Mouse (Mus musculus) midbrain, embryonic 12.5 days (tissue): ENCODE data around the gene Thada. TPM values are rescaled to one million over a fixed set of nuclear protein-coding genes. Genes with fewer than 3 reads are reported as not detected.

Source experiments
- ATAC-seq: fragments of 200-750 bp; cut with Nextera tagmentation; 2 replicates; pipeline ENCODE4 v1.8.0; 2017; ENCODE audit warnings: low read depth, moderate TSS enrichment, moderate library complexity; ENCODE audit not compliant: low FRiP score
- H3K27ac ChIP-seq: fragments of 300-500 bp; sonication (generic); replicated peaks from 2 replicates; pipeline ENCODE4 v1.5.1; 2016; ENCODE audit warnings: mild to moderate bottlenecking
- H3K27me3 ChIP-seq: fragments of 300-500 bp; sonication (generic); 2 replicates; pipeline ENCODE4 v1.6.1; 2016; ENCODE audit warnings: mild to moderate bottlenecking
- H3K36me3 ChIP-seq: fragments of 300-500 bp; sonication (generic); 2 replicates; pipeline ENCODE4 v1.6.1; 2016
- H3K4me1 ChIP-seq: fragments of 300-500 bp; sonication (generic); 2 replicates; pipeline ENCODE4 v1.6.1; 2016
- H3K4me2 ChIP-seq: fragments of 300-500 bp; sonication (generic); replicated peaks from 2 replicates; pipeline ENCODE4 v1.6.1; 2016; ENCODE audit warnings: mild to moderate bottlenecking, moderate library complexity
- H3K4me3 ChIP-seq: fragments of 300-500 bp; sonication (generic); 2 replicates; pipeline ENCODE4 v1.5.1; 2016; ENCODE audit warnings: mild to moderate bottlenecking
- H3K9ac ChIP-seq: fragments of 300-500 bp; sonication (generic); replicated peaks from 2 replicates; pipeline ENCODE4 v1.6.1; 2016; ENCODE audit warnings: mild to moderate bottlenecking, moderate library complexity
- H3K9me3 ChIP-seq: fragments of 300-500 bp; sonication (generic); 2 replicates; pipeline ENCODE4 v1.6.1; 2016; ENCODE audit warnings: mild to moderate bottlenecking
- WGBS: fragments of 180-500 bp; shearing (Covaris S2); methylation state at CpG from one replicate; pipeline ENCODE4 v1.1.7; 2016; 5-methylcytosine and 5-hydroxymethylcytosine counted together
- polyA plus RNA-seq: library from polyadenylated mRNA; unstranded; fragments of >200 nt; fragmentation: Nextera tagmentation; extraction: Ambion mirVana; gene quantifications from 2 replicates; pipeline ENCODE4 v1.2.1, GENCODE M21; 2016

Gene Thada
- polyA plus RNA-seq, 1 experiment from 2014 or later: 11.8 TPM

DNA sequence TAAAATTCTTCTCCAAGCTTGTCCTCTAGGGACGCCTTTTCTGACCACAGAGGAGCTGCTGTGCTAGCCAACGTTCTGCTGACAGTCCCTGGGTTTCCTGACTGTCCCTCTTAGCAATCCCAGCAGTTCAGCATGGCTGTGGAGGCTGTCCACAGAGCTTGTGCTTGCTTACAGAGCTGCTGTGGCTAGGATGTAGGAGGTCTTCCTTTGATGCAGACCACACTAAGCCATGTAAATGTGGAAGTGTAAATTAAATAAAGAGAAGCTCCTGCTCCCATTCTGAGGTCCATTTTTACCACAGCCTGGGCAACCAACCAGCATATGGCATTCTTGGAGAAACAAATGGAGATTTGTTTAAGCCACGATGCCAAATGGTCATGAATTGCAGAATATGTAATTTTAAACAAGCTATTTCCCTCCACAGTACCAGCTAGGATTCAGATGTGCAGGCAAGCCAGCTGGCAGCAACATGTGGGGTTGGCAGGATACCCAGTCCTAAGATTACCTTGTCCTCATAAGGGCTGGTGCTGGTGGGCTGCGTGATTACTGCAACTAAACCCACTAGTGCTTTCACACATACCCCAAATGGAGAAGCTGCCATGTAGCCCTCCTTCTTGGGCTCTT is 207.3 kb downstream of the Thada start:
- H3K9me3 ChIP-seq: no peaks in the 10 kb centered on the region
- no peak overlapping the region for H3K27ac ChIP-seq
- H3K9ac ChIP-seq: no peak overlapping the region
- peaks cover 5% of the 10 kb centered on the region; the same call in 1 of the 2 replicates for H3K4me1 ChIP-seq
- 73% methylated on average over 4 of the region's 4 CpGs for WGBS
- H3K27me3 ChIP-seq: no peaks in the 10 kb centered on the region
- H3K36me3 ChIP-seq: 0 out of 2 replicates have a peak, but pooled peaks cover 3% of the 10 kb centered on the region
- H3K4me3 ChIP-seq: no peak overlapping the region
- H3K4me2 ChIP-seq: no peak overlapping the region
- no peak for ATAC-seq

DNA sequence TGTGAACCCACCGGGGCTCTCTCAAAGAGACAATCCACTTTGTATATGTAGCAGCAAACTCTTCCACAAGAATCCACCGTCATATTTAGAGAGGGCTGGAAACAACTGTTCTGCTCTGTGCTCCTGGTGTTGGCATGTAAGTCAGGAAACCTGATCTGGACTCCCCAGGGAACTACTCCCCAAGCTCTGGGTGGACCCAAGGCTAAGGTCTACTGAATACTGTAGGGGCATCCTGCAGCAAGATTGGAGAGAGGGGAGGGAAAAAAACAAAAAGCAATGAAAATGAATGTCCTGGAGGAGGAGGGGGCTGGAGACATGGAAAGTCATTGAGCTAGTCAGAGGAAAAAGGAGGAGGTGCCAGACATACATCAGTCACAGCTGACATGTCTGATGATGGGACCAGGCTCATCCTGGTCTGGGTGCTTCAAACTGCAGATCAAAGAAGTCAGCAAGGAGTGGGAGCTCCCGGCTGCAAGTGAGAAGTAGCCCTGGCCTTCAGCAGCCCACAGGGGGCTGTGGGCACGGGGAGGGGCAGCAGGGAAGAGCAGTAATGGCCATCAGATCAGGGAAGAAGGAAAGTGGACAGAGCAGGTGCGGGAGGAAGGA is 208.0 kb downstream of the Thada start:
- H3K27me3 ChIP-seq: no peaks in the 10 kb centered on the region
- no peak overlapping the region for H3K4me2 ChIP-seq
- no peaks in the 10 kb centered on the region for H3K36me3 ChIP-seq
- no peaks in the 10 kb centered on the region for H3K9me3 ChIP-seq
- no peak overlapping the region for H3K9ac ChIP-seq
- no peak overlapping the region for H3K4me3 ChIP-seq
- no peak overlapping the region for H3K27ac ChIP-seq
- 85% methylated on average over 5 of the region's 5 CpGs for WGBS
- ATAC-seq: no peak
- H3K4me1 ChIP-seq: peaks cover 5% of the 10 kb centered on the region; the same call in 1 of the 2 replicates

DNA sequence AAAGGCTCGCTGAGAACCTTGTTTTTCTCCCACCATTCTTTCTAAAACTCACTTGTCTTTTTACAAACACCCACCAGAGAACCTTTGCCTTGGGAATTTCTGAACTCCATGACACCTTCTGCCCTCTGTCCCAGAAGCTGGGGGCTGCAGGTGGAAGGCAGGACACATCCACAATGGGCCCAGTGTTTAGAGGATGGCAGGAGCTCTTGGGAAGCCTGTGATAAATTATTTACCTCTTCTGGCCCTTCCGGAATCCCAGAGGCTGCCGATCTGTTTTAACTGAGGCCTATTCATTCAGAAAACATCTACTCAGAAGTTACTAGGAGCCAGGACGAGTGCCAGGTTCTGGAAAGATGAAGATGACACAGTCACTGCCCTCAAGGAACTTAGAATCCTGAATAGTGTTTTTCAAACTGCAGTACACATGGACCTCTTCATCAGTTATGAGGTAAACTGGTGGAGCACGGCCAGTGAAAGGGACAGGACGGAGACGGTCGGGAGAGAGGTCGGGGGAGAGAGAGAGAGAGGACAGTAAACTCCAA is 209.7 kb downstream of the Thada start:
- no peak overlapping the region for H3K4me3 ChIP-seq
- no peak overlapping the region for H3K4me2 ChIP-seq
- no peaks in the 10 kb centered on the region for H3K27me3 ChIP-seq
- no peak overlapping the region; the same call in 1 of the 2 replicates for H3K27ac ChIP-seq
- peaks cover 7% of the 10 kb centered on the region for H3K36me3 ChIP-seq
- WGBS: 72% methylated on average over 9 of the region's 9 CpGs
- H3K9me3 ChIP-seq: no peaks in the 10 kb centered on the region
- H3K4me1 ChIP-seq: peaks cover 5% of the 10 kb centered on the region; the same call in 1 of the 2 replicates
- ATAC-seq: no peak
- no peak overlapping the region for H3K9ac ChIP-seq

DNA sequence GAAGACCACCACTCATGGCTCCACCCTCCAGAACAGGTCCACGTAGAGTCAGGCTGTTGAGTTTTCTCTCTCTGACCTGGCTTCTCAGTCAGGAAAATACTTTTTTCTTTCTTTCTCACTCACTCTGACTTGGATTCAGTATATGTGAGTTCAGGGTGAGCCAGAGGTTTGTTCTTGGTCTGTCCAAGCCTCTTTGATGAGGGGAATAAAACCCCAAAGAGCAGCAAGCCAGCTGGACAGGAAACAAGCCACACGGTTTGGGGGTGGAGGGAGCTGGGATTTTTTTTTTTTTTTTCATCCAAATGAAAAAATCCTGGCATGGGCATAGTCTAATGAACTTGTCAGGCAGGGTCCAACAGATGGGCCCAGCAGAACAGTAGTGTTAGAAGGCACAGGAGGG is 210.2 kb downstream of the Thada start:
- Histone ChIP-seq H3K36me3 (peaks cover 10% of the 10 kb centered on the region), H3K4me1 (peaks cover 5% of the 10 kb centered on the region; the same call in 1 of the 2 replicates), H3K27ac (no peak overlapping the region), H3K4me3 (no peak overlapping the region), H3K9me3 (no peaks in the 10 kb centered on the region), H3K27me3 (no peaks in the 10 kb centered on the region), H3K4me2 (no peak overlapping the region), H3K9ac (no peak overlapping the region)
- WGBS: 76% methylated on average over 2 of the region's 2 CpGs
- no peak for ATAC-seq

DNA sequence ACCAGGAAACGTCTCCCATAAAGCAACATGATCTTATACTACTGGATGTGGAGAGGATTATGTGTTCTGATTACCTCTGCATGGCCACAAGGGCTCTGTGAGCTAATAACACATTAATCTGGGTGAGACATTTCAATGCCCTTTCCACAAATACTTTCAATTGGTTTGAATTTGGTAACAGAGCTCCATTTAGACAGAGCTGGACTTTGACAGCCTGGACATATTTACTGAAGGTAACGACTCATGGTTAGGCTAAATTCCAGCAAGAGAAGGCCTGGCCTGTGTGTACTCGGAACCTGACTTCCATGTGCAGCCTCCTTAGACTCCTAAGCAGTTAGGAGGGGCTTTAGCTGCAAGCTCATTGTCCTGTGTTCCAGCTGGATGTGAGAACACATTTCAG is 214.6 kb downstream of the Thada start:
- Histone ChIP-seq H3K4me1 (no peaks in the 10 kb centered on the region), H3K9me3 (no peaks in the 10 kb centered on the region), H3K36me3 (peaks cover 17% of the 10 kb centered on the region), H3K27ac (no peak overlapping the region), H3K4me2 (no peak overlapping the region), H3K9ac (no peak overlapping the region), H3K4me3 (no peak overlapping the region), H3K27me3 (no peaks in the 10 kb centered on the region)
- WGBS: 90% methylated on average over 3 of the region's 3 CpGs
- no peak for ATAC-seq

DNA sequence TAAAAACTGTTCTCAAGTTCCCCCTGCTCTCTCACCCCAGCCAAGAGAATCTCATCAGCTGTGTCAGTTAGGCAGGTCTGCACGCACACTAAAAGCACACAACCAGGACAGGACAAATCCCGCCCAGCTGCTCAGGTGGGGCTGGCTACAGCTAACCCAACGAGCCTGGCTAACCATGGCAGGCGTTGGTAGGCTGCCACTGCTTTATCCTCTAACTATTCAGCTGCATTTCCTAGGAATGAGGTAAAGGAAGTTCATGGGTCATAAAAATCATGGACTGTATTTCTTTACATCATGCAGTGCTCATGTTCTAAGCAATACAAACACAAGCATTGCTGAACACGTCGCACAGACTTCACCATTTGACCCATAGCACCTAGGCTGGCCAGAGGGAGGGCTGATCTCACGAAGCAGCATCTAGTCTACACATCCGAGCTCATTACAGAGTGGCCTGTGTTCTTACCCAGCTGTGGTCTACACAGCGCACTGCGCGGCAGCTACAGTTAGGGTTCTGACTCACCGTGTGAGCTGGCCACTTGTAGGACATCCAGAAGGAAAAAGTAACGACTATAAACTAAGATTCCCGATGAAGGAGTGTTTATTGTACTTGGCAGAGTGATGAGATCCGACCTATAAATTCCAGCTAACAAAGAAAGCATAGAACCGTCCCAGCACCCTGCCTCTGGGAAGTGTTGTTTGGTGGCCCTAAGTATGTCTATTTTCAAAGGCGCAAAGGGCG is 221.7 kb downstream of the Thada start:
- H3K4me2 ChIP-seq: no peak overlapping the region
- no peak overlapping the region for H3K27ac ChIP-seq
- H3K4me1 ChIP-seq: no peaks in the 10 kb centered on the region
- no peak overlapping the region for H3K9ac ChIP-seq
- H3K4me3 ChIP-seq: no peak overlapping the region
- H3K36me3 ChIP-seq: peaks cover 7% of the 10 kb centered on the region
- no peaks in the 10 kb centered on the region for H3K9me3 ChIP-seq
- H3K27me3 ChIP-seq: no peaks in the 10 kb centered on the region
- ATAC-seq: no peak
- WGBS: 87% methylated on average over 18 of the region's 18 CpGs

DNA sequence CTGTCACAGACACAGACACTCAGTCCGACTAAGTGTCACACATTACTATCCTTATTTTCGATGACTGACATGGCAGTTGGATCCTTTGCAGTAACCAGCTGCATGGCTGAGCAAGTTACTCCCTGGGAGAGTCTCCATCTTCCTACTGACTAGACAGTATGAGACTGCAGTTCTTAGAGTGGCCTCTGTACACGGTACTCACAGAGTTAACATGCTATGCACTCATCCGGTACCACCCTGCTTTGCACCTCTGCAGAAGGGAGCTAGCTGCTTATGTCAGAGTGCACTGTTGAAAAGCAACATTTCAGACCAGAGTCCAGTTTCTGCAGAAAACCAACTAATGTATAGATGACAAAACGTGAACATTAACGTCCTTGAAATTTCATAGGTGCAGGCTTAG is 222.2 kb downstream of the Thada start:
- 85% methylated on average over 6 of the region's 6 CpGs for WGBS
- no peak for ATAC-seq
- peaks cover 7% of the 10 kb centered on the region for H3K36me3 ChIP-seq
- no peak overlapping the region for H3K4me3 ChIP-seq
- H3K4me1 ChIP-seq: no peaks in the 10 kb centered on the region
- no peak overlapping the region for H3K9ac ChIP-seq
- no peak overlapping the region for H3K4me2 ChIP-seq
- no peak overlapping the region for H3K27ac ChIP-seq
- H3K9me3 ChIP-seq: no peaks in the 10 kb centered on the region
- no peaks in the 10 kb centered on the region for H3K27me3 ChIP-seq

DNA sequence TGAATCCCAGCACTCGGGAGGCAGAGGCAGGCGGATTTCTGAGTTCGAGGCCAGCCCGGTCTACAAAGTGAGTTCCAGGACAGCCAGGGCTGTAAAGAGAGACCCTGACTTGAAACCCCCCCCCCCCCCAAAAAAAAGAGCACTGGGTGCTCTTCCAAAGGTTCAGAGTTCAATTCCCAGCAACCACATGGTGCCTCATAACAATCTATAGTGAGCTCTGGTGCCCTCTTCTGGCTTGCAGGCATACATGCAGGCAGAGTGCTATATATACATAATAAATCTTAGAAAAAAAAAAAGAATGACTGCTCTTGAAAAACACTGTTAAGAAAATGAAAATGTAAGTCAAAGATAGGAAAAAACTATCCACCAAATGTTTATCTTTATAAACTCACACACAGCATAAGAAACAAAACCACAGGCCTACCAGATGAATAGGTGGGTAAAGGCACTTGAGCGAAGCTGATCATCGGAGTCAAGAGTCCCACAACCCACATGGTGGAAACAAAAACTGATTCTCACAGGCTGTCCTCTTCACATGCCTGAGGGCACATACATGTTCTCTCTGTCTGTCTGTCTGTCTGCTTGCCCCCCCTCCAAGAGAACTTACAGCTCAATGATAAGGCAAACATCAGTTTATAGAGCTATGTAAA is 224.6 kb downstream of the Thada start:
- no peak overlapping the region for H3K9ac ChIP-seq
- ATAC-seq: no peak
- H3K9me3 ChIP-seq: no peaks in the 10 kb centered on the region
- H3K27me3 ChIP-seq: no peaks in the 10 kb centered on the region
- no peak overlapping the region for H3K4me3 ChIP-seq
- H3K4me1 ChIP-seq: no peaks in the 10 kb centered on the region
- WGBS: 96% methylated on average over 6 of the region's 6 CpGs
- H3K36me3 ChIP-seq: peaks cover 4% of the 10 kb centered on the region; the same call in 1 of the 2 replicates
- H3K4me2 ChIP-seq: no peak overlapping the region
- no peak overlapping the region for H3K27ac ChIP-seq

DNA sequence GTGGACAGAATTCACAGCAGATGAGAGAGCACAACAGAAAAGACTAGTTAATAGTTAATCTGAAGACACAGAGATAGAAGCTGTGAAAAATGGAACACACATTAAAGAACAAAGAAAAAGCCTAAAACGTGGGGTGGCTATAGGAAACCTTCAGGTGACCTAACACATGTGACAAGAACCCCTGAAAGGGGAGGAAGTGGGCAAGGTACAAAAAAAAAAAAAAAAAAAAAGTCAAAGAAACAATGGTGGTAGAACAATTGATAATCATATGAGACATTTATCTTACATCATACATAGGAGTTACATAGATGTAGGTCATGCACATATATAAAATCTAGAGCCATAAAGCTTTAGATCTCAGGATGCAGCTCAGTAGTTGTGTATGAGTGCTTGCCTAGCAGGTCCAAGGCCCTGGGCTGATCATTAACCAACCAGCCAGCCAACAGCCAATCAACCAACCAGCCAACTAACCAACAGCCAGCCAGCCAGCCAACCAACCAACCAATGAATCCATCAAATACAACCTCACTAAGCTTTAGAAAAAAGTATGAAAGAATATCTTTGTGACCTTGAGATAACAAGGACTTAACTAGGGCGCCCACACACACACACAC is 226.2 kb downstream of the Thada start:
- Histone ChIP-seq H3K9ac (no peak overlapping the region), H3K27ac (no peak overlapping the region), H3K4me3 (no peak overlapping the region), H3K4me2 (no peak overlapping the region), H3K36me3 (no peaks in the 10 kb centered on the region), H3K9me3 (no peaks in the 10 kb centered on the region), H3K4me1 (no peaks in the 10 kb centered on the region), H3K27me3 (no peaks in the 10 kb centered on the region)
- ATAC-seq: no peak
- WGBS: 87% methylated on average over 2 of the region's 2 CpGs

DNA sequence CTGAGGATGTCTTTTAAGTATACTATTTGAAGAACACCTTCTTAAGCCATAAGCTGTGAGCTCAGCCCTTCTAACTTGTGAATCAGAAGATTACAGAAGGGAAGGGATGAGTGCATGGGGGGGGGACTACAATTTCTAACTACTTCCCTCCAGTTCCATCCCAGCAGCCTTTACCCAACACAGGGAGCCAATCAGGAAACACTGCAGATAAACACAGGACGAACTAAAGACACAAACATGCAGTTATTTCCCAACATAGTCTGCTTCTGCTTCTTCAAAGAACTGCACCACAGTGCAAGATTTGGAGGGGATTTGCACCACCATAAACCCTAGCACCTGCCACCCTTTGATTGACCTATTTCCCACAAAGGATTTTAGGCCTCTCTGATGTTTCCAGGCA is 227.8 kb downstream of the Thada start:
- Histone ChIP-seq H3K9ac (no peak overlapping the region), H3K36me3 (no peaks in the 10 kb centered on the region), H3K4me3 (no peak overlapping the region), H3K27ac (no peak overlapping the region), H3K27me3 (no peaks in the 10 kb centered on the region), H3K4me1 (no peaks in the 10 kb centered on the region), H3K9me3 (no peaks in the 10 kb centered on the region), H3K4me2 (no peak overlapping the region)
- WGBS: 95% methylated on average over 1 of the region's 1 CpGs
- no peak for ATAC-seq

DNA sequence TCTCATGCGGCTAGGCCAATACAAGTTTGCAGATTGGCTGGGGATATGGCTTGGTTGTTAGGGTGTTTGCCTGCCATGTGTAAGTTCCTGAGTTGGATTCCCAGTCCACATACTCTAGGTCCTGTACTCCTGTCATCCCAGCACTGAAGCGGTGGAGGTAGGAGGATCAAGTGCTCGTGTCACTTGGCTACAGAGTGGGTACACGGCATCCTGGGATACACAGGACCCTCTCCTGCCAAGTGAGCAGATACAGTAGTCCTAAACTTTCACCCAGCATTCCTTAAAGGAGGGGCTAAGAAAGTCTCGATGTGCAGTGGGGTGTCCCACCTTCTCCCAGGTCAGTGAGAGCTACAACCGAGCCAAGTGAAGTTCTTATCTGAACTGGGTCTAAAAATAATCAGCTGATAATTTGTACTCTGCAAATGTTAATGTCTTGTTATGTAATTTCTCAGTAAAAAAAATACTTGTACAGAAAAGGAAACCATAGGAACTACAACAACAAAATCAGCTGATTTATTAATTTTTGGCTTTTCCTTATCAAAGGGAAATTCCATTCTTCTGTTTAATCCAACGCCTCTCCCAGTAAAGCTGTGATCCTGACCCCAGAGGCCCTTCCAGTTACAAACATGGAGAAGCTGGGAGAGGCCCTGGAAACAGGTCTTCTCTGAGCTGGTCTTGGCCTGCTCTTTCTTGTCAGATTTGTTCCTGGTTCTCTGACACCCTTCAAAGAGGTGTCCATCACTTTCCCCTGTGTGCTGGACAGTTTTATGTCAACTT is 229.0 kb downstream of the Thada start:
- no peak for ATAC-seq
- Histone ChIP-seq H3K4me3 (no peak overlapping the region), H3K27ac (no peak overlapping the region), H3K4me2 (no peak overlapping the region), H3K36me3 (no peaks in the 10 kb centered on the region), H3K27me3 (no peaks in the 10 kb centered on the region), H3K9ac (no peak overlapping the region), H3K4me1 (no peaks in the 10 kb centered on the region), H3K9me3 (no peaks in the 10 kb centered on the region)
- WGBS: 88% methylated on average over 7 of the region's 7 CpGs
